Mouse (Mus musculus): ENCODE data around the gene Galm. TPM values are rescaled to one million over a fixed set of nuclear protein-coding genes. Genes with fewer than 3 reads are reported as not detected.
A peak's percentile ranks its signal among the peaks of the same experiment; 100 is the strongest.

Galm gene
- polyA plus RNA-seq, 1 experiment from 2014 or later, result 1.9 TPM

GRCm38 (mm10) chr17:80097221-80097620, 30.1 kb upstream of the Galm start:
- peaks cover 15% of the 10 kb centered on the region for H3K4me1 ChIP-seq
- H3K4me2 ChIP-seq, result no peak overlapping the region
- no peak overlapping the region for H3K27ac ChIP-seq (replicated peaks)
- no peak for ATAC-seq (ENCODE audit: low FRiP score)
- no peaks in the 10 kb centered on the region for H3K36me3 ChIP-seq
- H3K4me3 ChIP-seq (replicated peaks), result no peak overlapping the region
- H3K9ac ChIP-seq (replicated peaks), result no peak overlapping the region
- no peaks in the 10 kb centered on the region for H3K9me3 ChIP-seq (replicated peaks)
- WGBS, result 13% methylated on average over 2 of the region's 2 CpGs
- H3K27me3 ChIP-seq (replicated peaks), result no peaks in the 10 kb centered on the region

GRCm38 (mm10) chr17:80099823-80100222, 27.4 kb upstream of the Galm start:
- no peak overlapping the region for H3K4me2 ChIP-seq
- ATAC-seq (ENCODE audit: low FRiP score), result no peak
- H3K9ac ChIP-seq (replicated peaks), result no peak overlapping the region
- no peaks in the 10 kb centered on the region for H3K36me3 ChIP-seq
- no peak overlapping the region for H3K4me3 ChIP-seq (replicated peaks)
- no peaks in the 10 kb centered on the region for H3K9me3 ChIP-seq (replicated peaks)
- no peak overlapping the region for H3K27ac ChIP-seq (replicated peaks)
- 73% methylated on average over 6 of the region's 6 CpGs for WGBS
- no peaks in the 10 kb centered on the region for H3K27me3 ChIP-seq (replicated peaks)
- H3K4me1 ChIP-seq, result peaks cover 15% of the 10 kb centered on the region

GRCm38 (mm10) chr17:80105348-80105978, 21.8 kb upstream of the Galm start:
- H3K27ac ChIP-seq (replicated peaks), result no peak overlapping the region
- no peak for ATAC-seq (ENCODE audit: low FRiP score)
- H3K9me3 ChIP-seq (replicated peaks), result no peaks in the 10 kb centered on the region
- H3K4me1 ChIP-seq, result no peaks in the 10 kb centered on the region
- H3K36me3 ChIP-seq, result no peaks in the 10 kb centered on the region
- H3K9ac ChIP-seq (replicated peaks), result no peak overlapping the region
- no peak overlapping the region for H3K4me3 ChIP-seq (replicated peaks)
- WGBS, result 82% methylated on average over 10 of the region's 10 CpGs
- H3K4me2 ChIP-seq, result no peak overlapping the region
- H3K27me3 ChIP-seq (replicated peaks), result no peaks in the 10 kb centered on the region

GRCm38 (mm10) chr17:80112665-80113305, 14.5 kb upstream of the Galm start:
- Histone ChIP-seq H3K9ac (replicated peaks) (no peak overlapping the region), H3K36me3 (no peaks in the 10 kb centered on the region), H3K27me3 (replicated peaks) (no peaks in the 10 kb centered on the region), H3K4me1 (no peaks in the 10 kb centered on the region), H3K4me2 (no peak overlapping the region), H3K27ac (replicated peaks) (no peak overlapping the region), H3K9me3 (replicated peaks) (no peaks in the 10 kb centered on the region), H3K4me3 (replicated peaks) (no peak overlapping the region)
- WGBS, result 84% methylated on average over 5 of the region's 5 CpGs
- no peak for ATAC-seq (ENCODE audit: low FRiP score)

- H3K27me3 ChIP-seq (replicated peaks), result no peaks in the 10 kb centered on the region
- no peaks in the 10 kb centered on the region for H3K9me3 ChIP-seq (replicated peaks)
- H3K27ac ChIP-seq (replicated peaks), result no peak overlapping the region
- H3K36me3 ChIP-seq, result no peaks in the 10 kb centered on the region
- H3K9ac ChIP-seq (replicated peaks), result no peak overlapping the region
- H3K4me3 ChIP-seq (replicated peaks), result no peak overlapping the region
- H3K4me1 ChIP-seq, result no peaks in the 10 kb centered on the region
- no peak for ATAC-seq (ENCODE audit: low FRiP score)
- WGBS, result 86% methylated on average over 4 of the region's 4 CpGs
- no peak overlapping the region for H3K4me2 ChIP-seq
Observed at GRCm38 (mm10) chr17:80113468-80113867, 13.8 kb upstream of the Galm start.

GRCm38 (mm10) chr17:80120396-80120795, 6.9 kb upstream of the Galm start:
- no peaks in the 10 kb centered on the region for H3K36me3 ChIP-seq
- no peak overlapping the region for H3K4me3 ChIP-seq (replicated peaks)
- no peak for ATAC-seq (ENCODE audit: low FRiP score)
- no peaks in the 10 kb centered on the region for H3K9me3 ChIP-seq (replicated peaks)
- no peak overlapping the region for H3K9ac ChIP-seq (replicated peaks)
- no peaks in the 10 kb centered on the region for H3K27me3 ChIP-seq (replicated peaks)
- H3K27ac ChIP-seq (replicated peaks), result no peak overlapping the region
- no peaks in the 10 kb centered on the region for H3K4me1 ChIP-seq
- H3K4me2 ChIP-seq, result no peak overlapping the region
- 66% methylated on average over 3 of the region's 3 CpGs for WGBS

- no peak overlapping the region for H3K27ac ChIP-seq (replicated peaks)
- 74% methylated on average over 1 of the region's 1 CpGs for WGBS
- no peaks in the 10 kb centered on the region for H3K27me3 ChIP-seq (replicated peaks)
- no peaks in the 10 kb centered on the region for H3K36me3 ChIP-seq
- H3K9me3 ChIP-seq (replicated peaks), result no peaks in the 10 kb centered on the region
- no peak overlapping the region for H3K4me3 ChIP-seq (replicated peaks)
- H3K4me2 ChIP-seq, result no peak overlapping the region
- no peak for ATAC-seq (ENCODE audit: low FRiP score)
- H3K4me1 ChIP-seq, result no peaks in the 10 kb centered on the region
- H3K9ac ChIP-seq (replicated peaks), result no peak overlapping the region
Observed at GRCm38 (mm10) chr17:80121833-80122232, 5.4 kb upstream of the Galm start.

- no peaks in the 10 kb centered on the region for H3K9me3 ChIP-seq (replicated peaks)
- H3K4me2 ChIP-seq, result no peak overlapping the region
- WGBS, result 92% methylated on average over 5 of the region's 5 CpGs
- no peaks in the 10 kb centered on the region for H3K27me3 ChIP-seq (replicated peaks)
- peaks cover 8% of the 10 kb centered on the region for H3K4me1 ChIP-seq
- no peak overlapping the region for H3K4me3 ChIP-seq (replicated peaks)
- H3K27ac ChIP-seq (replicated peaks), result no peak overlapping the region
- ATAC-seq (ENCODE audit: low FRiP score), result no peak
- H3K36me3 ChIP-seq, result no peaks in the 10 kb centered on the region
- H3K9ac ChIP-seq (replicated peaks), result no peak overlapping the region
Observed at GRCm38 (mm10) chr17:80124985-80125750, 2.1 kb upstream of the Galm start.

GRCm38 (mm10) chr17:80126166-80126565, 1.1 kb upstream of the Galm start:
- no peak overlapping the region for H3K9ac ChIP-seq (replicated peaks)
- no peak for ATAC-seq (ENCODE audit: low FRiP score)
- no peaks in the 10 kb centered on the region for H3K36me3 ChIP-seq
- no peaks in the 10 kb centered on the region for H3K27me3 ChIP-seq (replicated peaks)
- peaks cover 8% of the 10 kb centered on the region for H3K4me1 ChIP-seq
- no peak overlapping the region for H3K27ac ChIP-seq (replicated peaks)
- WGBS, result 91% methylated on average over 6 of the region's 6 CpGs
- H3K4me2 ChIP-seq, result no peak overlapping the region
- H3K9me3 ChIP-seq (replicated peaks), result no peaks in the 10 kb centered on the region
- no peak overlapping the region for H3K4me3 ChIP-seq (replicated peaks)

GRCm38 (mm10) chr17:80128476-80128990, 1.3 kb downstream of the Galm start:
- Histone ChIP-seq H3K36me3 (no peaks in the 10 kb centered on the region), H3K4me3 (replicated peaks) (no peak overlapping the region), H3K27me3 (replicated peaks) (no peaks in the 10 kb centered on the region), H3K27ac (replicated peaks) (no peak overlapping the region), H3K9me3 (replicated peaks) (no peaks in the 10 kb centered on the region), H3K4me2 (peak overlapping the region; percentile 67; the same call in 1 of the 2 replicates), H3K9ac (replicated peaks) (no peak overlapping the region), H3K4me1 (peaks cover 8% of the 10 kb centered on the region)
- no peak for ATAC-seq (ENCODE audit: low FRiP score)
- WGBS, result 85% methylated on average over 13 of the region's 13 CpGs

- WGBS, result 86% methylated on average over 4 of the region's 4 CpGs
- H3K9me3 ChIP-seq (replicated peaks), result no peaks in the 10 kb centered on the region
- H3K4me3 ChIP-seq (replicated peaks), result no peak overlapping the region
- H3K36me3 ChIP-seq, result no peaks in the 10 kb centered on the region
- H3K4me1 ChIP-seq, result peaks cover 8% of the 10 kb centered on the region
- no peak overlapping the region for H3K9ac ChIP-seq (replicated peaks)
- ATAC-seq (ENCODE audit: low FRiP score), result no peak
- no peak overlapping the region for H3K4me2 ChIP-seq
- no peak overlapping the region for H3K27ac ChIP-seq (replicated peaks)
- no peaks in the 10 kb centered on the region for H3K27me3 ChIP-seq (replicated peaks)
Observed at GRCm38 (mm10) chr17:80129387-80129786, 2.1 kb downstream of the Galm start.

Data from neural tube, embryonic 15.5 days (tissue).